In the genomic region with DNA sequence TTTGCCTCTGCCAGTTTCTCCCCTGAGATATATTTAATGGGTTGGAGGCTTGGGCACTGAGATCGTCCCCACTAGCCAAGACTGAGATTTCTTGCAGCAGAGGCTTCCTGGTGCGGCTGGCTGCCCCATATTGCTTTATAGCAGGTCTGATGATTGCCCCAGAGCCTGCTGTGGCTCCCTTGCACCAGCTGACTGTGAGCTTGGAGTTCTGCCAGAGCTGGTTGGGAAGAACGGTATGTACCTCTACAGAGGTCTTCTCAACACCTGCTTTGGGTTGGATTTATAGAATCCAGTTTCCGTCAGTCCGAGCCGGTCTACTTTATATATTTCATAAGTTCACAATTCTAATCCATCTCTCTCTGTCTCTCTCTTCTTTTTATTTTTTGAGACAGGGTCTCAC, we compare ENCODE assay signal across 12 mouse cellular contexts. TPM values are rescaled to one million over a fixed set of nuclear protein-coding genes. Genes with fewer than 3 reads are reported as not detected.
DNase-seq lines count a peak whose midpoint lies in the region; TF ChIP-seq lines count a peak whose summit lies in the region.
"Had no signal": no experiment of that assay in that cellular context is flagged by ENCODE, and none has a peak within 500 bp of the region (broad histone marks: within the 10 kb centered on the region; RNA-seq: fewer than 3 reads in every experiment).

No protein-coding gene starts in this region.

- WGBS in heart, adult 2 months, result 64% methylated on average over 6 of the region's 6 CpGs

- no peaks in the 10 kb centered on the region for H3K27me3 ChIP-seq in heart, adult 2 months (ENCODE audit: control insufficient read depth, insufficient read depth, low read length)

- intact Hi-C loops in heart, adult 2 months (cut with DNase I), result no loop called here

- no peak for TF ChIP-seq CTCF in heart, adult 2 months (IDR thresholded peaks at IDR 0.05)

- peak; percentile 45 to 58 for DNase-seq in heart, adult 2 months
- no peak for DNase-seq in heart, adult 8-10 months (ENCODE audit: low spot score)
- peak; percentile 71 for DNase-seq in urinary bladder, postnatal 14 days (ENCODE audit: low spot score)
- no peak for DNase-seq in urinary bladder, postnatal 10 days (ENCODE audit: low spot score)
- peak; percentile 70 for DNase-seq in kidney, postnatal 14 days
- DNase-seq in Muller cell, postnatal 12 days (ENCODE audit: inconsistent ontology term), result no peak
- no peak for DNase-seq in urinary bladder, adult 2 months (ENCODE audit: low spot score)
- no peak for DNase-seq in cerebellum, adult 9-10 months
- DNase-seq: cerebellum, adult 18-20 months; right cerebral cortex, postnatal 14 days had no signal

- peak overlapping the region; percentile 18 for H3K27ac ChIP-seq in heart, adult 2 months
- H3K27ac ChIP-seq: macrophage had no signal

- no peak overlapping the region for H3K4me3 ChIP-seq in heart, adult 2 months

- H3K9ac ChIP-seq in heart, adult 2 months (ENCODE audit: low read depth, low read length), result no peak overlapping the region

- peaks cover 21% of the 10 kb centered on the region for H3K4me1 ChIP-seq in heart, adult 2 months (ENCODE audit: control insufficient read depth, insufficient read depth, low read length)

- H3K36me3 ChIP-seq in heart, adult 2 months (ENCODE audit: control insufficient read depth, insufficient read depth, low read length), result peaks cover 13% of the 10 kb centered on the region

- H3K79me2 ChIP-seq in heart, adult 2 months (replicated peaks; ENCODE audit: control insufficient read depth, insufficient read depth, low read length), result no peaks in the 10 kb centered on the region

- TF ChIP-seq EP300 in heart, adult 2 months (IDR thresholded peaks at IDR 0.05; ENCODE audit: insufficient read depth, low read depth, low read length), result peak; percentile 61; the same call in 1 of the 2 replicates

- TF ChIP-seq POLR2A in heart, adult 2 months (IDR thresholded peaks at IDR 0.05; ENCODE audit: insufficient read depth, low read depth, low read length), result peak; percentile 44; the same call in 1 of the 2 replicates

RNA-seq across cellular contexts. Expression of gene Tulp1, which starts 59.4 kb away (rescaled TPM):
- total RNA-seq in heart, adult 2 months (2021), result not detected
- 0.38 TPM in 1 of 2 replicates, not detected in the other for polyA plus RNA-seq in heart, adult 2 months (2012; rRNA removed)
- not detected for total RNA-seq in heart, adult 8-10 months (2022)
- 0.65 and 0.84 TPM in 2 replicates for polyA plus RNA-seq in urinary bladder, adult 2 months (2012; rRNA removed)
- polyA plus RNA-seq: frontal cortex, adult 2 months; macrophage had no signal

Comparison
In these comparisons a context has a peak if more than half of its experiments do, and no peak if none do; other contexts are left out.
1. DNase-seq: peak in heart, adult 2 months (2 of 2), urinary bladder, postnatal 14 days (single experiment) and kidney, postnatal 14 days (single experiment); none in heart, adult 8-10 months (single experiment), urinary bladder, postnatal 10 days (single experiment), Muller cell, postnatal 12 days (single experiment), urinary bladder, adult 2 months (single experiment) and cerebellum, adult 9-10 months (single experiment).